Mouse (Mus musculus) fat pad, adult 2 months (tissue): ENCODE data around the gene Trim30c.
"Not testable (repeated sequence)": the region's sequence is repeated elsewhere in the genome, so short reads cannot be mapped to it uniquely, and the experiment has no call there.

Experiments
- DNase-seq: peaks from one replicate; pipeline ENCODE4 v3.0.0-alpha.2; 2011; ENCODE audit warnings: low read depth, low spot score; ENCODE audit errors: extremely low read depth

Gene Trim30c

GRCm38 (mm10) chr7:104400698-104401097 is at the start of gene Trim30c:
TSS of gene Trim30c (minus strand) at chr7:104400837.
- no peak for DNase-seq

- DNase-seq = no peak
These were observed 45.5 kb upstream of the Trim30c start for GRCm38 (mm10) chr7:104445961-104446645.

GRCm38 (mm10) chr7:104404460-104404950 is 3.9 kb upstream of the Trim30c start:
- DNase-seq = no peak

- DNase-seq = no peak
These were observed 503 bp upstream of the Trim30c start for GRCm38 (mm10) chr7:104401140-104401539.

- no peak for DNase-seq
These were observed 2.1 kb downstream of the Trim30c start for GRCm38 (mm10) chr7:104398492-104398891.

GRCm38 (mm10) chr7:104369736-104370414 is 30.8 kb downstream of the Trim30c start, which contains the start of gene Trim30b:
TSS of gene Trim30b (minus strand) at chr7:104369884.
- no peak for DNase-seq

- no peak for DNase-seq
These were observed 34.3 kb downstream of the Trim30c start for GRCm38 (mm10) chr7:104366339-104366738.

GRCm38 (mm10) chr7:104353600-104353967 is 47.1 kb downstream of the Trim30c start:
- no peak for DNase-seq

- DNase-seq = peak; percentile 8
These were observed 47.7 kb downstream of the Trim30c start, which contains the start of gene Trim12c for GRCm38 (mm10) chr7:104352717-104353599. TSS of gene Trim12c (minus strand) at chr7:104353362.

- DNase-seq = not testable (repeated sequence)
These were observed 52.6 kb downstream of the Trim30c start for GRCm38 (mm10) chr7:104348043-104348442.

- not testable (repeated sequence) for DNase-seq
These were observed 59.9 kb downstream of the Trim30c start for GRCm38 (mm10) chr7:104340744-104341143.

GRCm38 (mm10) chr7:104335547-104335946 is 65.1 kb downstream of the Trim30c start:
- not testable (repeated sequence) for DNase-seq
